Mouse (Mus musculus): ENCODE measurements around the gene Rtn4rl2. TPM values are rescaled to one million over a fixed set of nuclear protein-coding genes. Genes with fewer than 3 reads are reported as not detected.
A peak's percentile ranks its signal among the peaks of the same experiment; 100 is the strongest.

The Rtn4rl2 gene
- total and polyA plus RNA-seq, 3 experiments = 3.6 to 6.1 (median 3.8) TPM

GRCm38 (mm10) chr2:84883530-84883929, 3.0 kb downstream of the Rtn4rl2 start:
- H3K4me3 ChIP-seq = no peak overlapping the region
- peaks cover 1% of the 10 kb centered on the region; the same call in 1 of the 2 replicates for H3K4me1 ChIP-seq (ENCODE audit: control insufficient read depth, insufficient read depth, low read length)
- H3K9ac ChIP-seq (ENCODE audit: low read depth, low read length) = no peak overlapping the region
- intact Hi-C loops (cut with DNase I) = no loop called here
- no peaks in the 10 kb centered on the region for H3K79me2 ChIP-seq (replicated peaks; ENCODE audit: control insufficient read depth, insufficient read depth, low read length)
- no peak overlapping the region for H3K27ac ChIP-seq
- H3K36me3 ChIP-seq (ENCODE audit: control insufficient read depth, insufficient read depth, low read length) = no peaks in the 10 kb centered on the region
- WGBS = 23% methylated on average over 11 of the region's 11 CpGs
- H3K27me3 ChIP-seq (ENCODE audit: control insufficient read depth, insufficient read depth, low read length) = peaks cover 2% of the 10 kb centered on the region; the same call in 1 of the 2 replicates
- no peak for DNase-seq
- TF ChIP-seq EP300 (IDR thresholded peaks at IDR 0.05; ENCODE audit: insufficient read depth, low read depth, low read length) (no peak), POLR2A (IDR thresholded peaks at IDR 0.05; ENCODE audit: insufficient read depth, low read depth, low read length) (no peak), CTCF (IDR thresholded peaks at IDR 0.05) (no peak)

- Histone ChIP-seq H3K79me2 (replicated peaks; ENCODE audit: control insufficient read depth, insufficient read depth, low read length) (no peaks in the 10 kb centered on the region), H3K9ac (ENCODE audit: low read depth, low read length) (no peak overlapping the region), H3K4me3 (no peak overlapping the region; the same call in 1 of the 2 replicates), H3K36me3 (ENCODE audit: control insufficient read depth, insufficient read depth, low read length) (no peaks in the 10 kb centered on the region), H3K27ac (no peak overlapping the region), H3K27me3 (ENCODE audit: control insufficient read depth, insufficient read depth, low read length) (peaks cover 2% of the 10 kb centered on the region; the same call in 1 of the 2 replicates), H3K4me1 (ENCODE audit: control insufficient read depth, insufficient read depth, low read length) (peaks cover 1% of the 10 kb centered on the region; the same call in 1 of the 2 replicates)
- peak in 1 of 2 experiments; percentile 18 for DNase-seq
- 0 out of 2 replicates have a peak, but pooled peaks have one; percentile 6 for TF ChIP-seq CTCF (IDR thresholded peaks at IDR 0.05)
- no peak for TF ChIP-seq EP300 (IDR thresholded peaks at IDR 0.05; ENCODE audit: insufficient read depth, low read depth, low read length)
- 4% methylated on average over 6 of the region's 6 CpGs for WGBS
- intact Hi-C loops (cut with DNase I) = no loop called here
Observed at GRCm38 (mm10) chr2:84883084-84883483, 3.4 kb downstream of the Rtn4rl2 start.

DNA sequence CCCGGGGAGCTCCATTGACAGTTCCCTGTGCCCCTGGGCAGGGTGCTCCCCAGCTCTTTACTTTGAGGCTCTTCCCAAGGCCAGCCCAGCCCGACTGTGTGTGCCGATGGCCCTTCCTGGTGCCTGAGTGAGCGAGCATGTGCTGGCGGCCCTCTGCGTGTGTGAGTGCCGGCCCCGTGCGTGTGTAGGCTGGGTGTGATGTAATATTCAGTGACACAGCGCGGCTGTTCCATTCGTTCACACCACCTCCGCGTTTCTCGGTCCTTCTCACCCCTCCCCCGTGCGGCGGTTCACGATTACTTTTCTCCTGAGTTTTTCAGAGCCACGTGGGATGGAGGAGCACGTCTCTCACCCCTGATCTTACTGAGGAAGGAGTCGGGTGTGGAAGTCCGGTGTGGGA, 3.9 kb downstream of the Rtn4rl2 start:
- Histone ChIP-seq H3K36me3 (ENCODE audit: control insufficient read depth, insufficient read depth, low read length) (no peaks in the 10 kb centered on the region), H3K9ac (ENCODE audit: low read depth, low read length) (peak overlapping the region; percentile 43), H3K4me1 (ENCODE audit: control insufficient read depth, insufficient read depth, low read length) (peaks cover 1% of the 10 kb centered on the region; the same call in 1 of the 2 replicates), H3K4me3 (no peak overlapping the region; the same call in 1 of the 2 replicates), H3K79me2 (replicated peaks; ENCODE audit: control insufficient read depth, insufficient read depth, low read length) (no peaks in the 10 kb centered on the region), H3K27me3 (ENCODE audit: control insufficient read depth, insufficient read depth, low read length) (peaks cover 2% of the 10 kb centered on the region; the same call in 1 of the 2 replicates), H3K27ac (no peak overlapping the region; the same call in 1 of the 2 replicates)
- 9% methylated on average over 23 of the region's 23 CpGs for WGBS
- no peak for TF ChIP-seq POLR2A (IDR thresholded peaks at IDR 0.05; ENCODE audit: insufficient read depth, low read depth, low read length)
- no peak for TF ChIP-seq EP300 (IDR thresholded peaks at IDR 0.05; ENCODE audit: insufficient read depth, low read depth, low read length)
- intact Hi-C loops (cut with DNase I) = no loop called here
- DNase-seq = peak; percentile 46 to 58

DNA sequence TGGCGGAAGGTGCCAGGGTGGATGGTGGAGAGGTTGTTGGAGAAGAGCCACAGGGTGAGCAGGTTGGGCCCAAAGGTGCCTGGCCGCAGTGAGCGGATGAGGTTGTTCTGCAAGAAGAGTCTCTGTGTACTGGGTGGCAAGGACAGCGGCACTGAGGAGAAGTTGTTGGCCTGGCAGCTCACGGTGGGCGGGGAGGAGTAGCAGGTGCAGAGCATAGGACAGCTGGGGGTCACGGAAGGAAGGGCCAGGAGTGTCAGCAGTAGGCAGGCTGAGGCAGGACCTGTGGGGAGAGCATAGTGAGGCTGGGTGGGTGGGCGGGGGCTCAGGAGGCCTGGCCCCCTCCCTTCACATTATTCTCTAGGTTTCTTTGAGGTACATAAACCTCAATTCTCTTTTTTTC, 5.9 kb downstream of the Rtn4rl2 start:
- DNase-seq = no peak
- H3K36me3 ChIP-seq (ENCODE audit: control insufficient read depth, insufficient read depth, low read length) = no peaks in the 10 kb centered on the region
- WGBS = 82% methylated on average over 8 of the region's 8 CpGs
- TF ChIP-seq CTCF (IDR thresholded peaks at IDR 0.05) (no peak), EP300 (IDR thresholded peaks at IDR 0.05; ENCODE audit: insufficient read depth, low read depth, low read length) (no peak), POLR2A (IDR thresholded peaks at IDR 0.05; ENCODE audit: insufficient read depth, low read depth, low read length) (no peak)
- no peak overlapping the region for H3K9ac ChIP-seq (ENCODE audit: low read depth, low read length)
- no peak overlapping the region for H3K4me3 ChIP-seq
- peaks cover 1% of the 10 kb centered on the region; the same call in 1 of the 2 replicates for H3K4me1 ChIP-seq (ENCODE audit: control insufficient read depth, insufficient read depth, low read length)
- intact Hi-C loops (cut with DNase I) = no loop called here
- no peak overlapping the region for H3K27ac ChIP-seq
- H3K27me3 ChIP-seq (ENCODE audit: control insufficient read depth, insufficient read depth, low read length) = no peaks in the 10 kb centered on the region
- no peaks in the 10 kb centered on the region for H3K79me2 ChIP-seq (replicated peaks; ENCODE audit: control insufficient read depth, insufficient read depth, low read length)

GRCm38 (mm10) chr2:84875842-84876241, 10.7 kb downstream of the Rtn4rl2 start:
- intact Hi-C loops (cut with DNase I) = no loop called here
- Histone ChIP-seq H3K27me3 (ENCODE audit: control insufficient read depth, insufficient read depth, low read length) (peaks cover 1% of the 10 kb centered on the region; the same call in 1 of the 2 replicates), H3K4me1 (ENCODE audit: control insufficient read depth, insufficient read depth, low read length) (no peaks in the 10 kb centered on the region), H3K79me2 (replicated peaks; ENCODE audit: control insufficient read depth, insufficient read depth, low read length) (no peaks in the 10 kb centered on the region), H3K27ac (no peak overlapping the region), H3K4me3 (no peak overlapping the region), H3K36me3 (ENCODE audit: control insufficient read depth, insufficient read depth, low read length) (no peaks in the 10 kb centered on the region), H3K9ac (ENCODE audit: low read depth, low read length) (no peak overlapping the region)
- TF ChIP-seq EP300 (IDR thresholded peaks at IDR 0.05; ENCODE audit: insufficient read depth, low read depth, low read length) (no peak), CTCF (IDR thresholded peaks at IDR 0.05) (no peak), POLR2A (IDR thresholded peaks at IDR 0.05; ENCODE audit: insufficient read depth, low read depth, low read length) (no peak)
- no peak for DNase-seq
- 46% methylated on average over 6 of the region's 6 CpGs for WGBS

GRCm38 (mm10) chr2:84872105-84872716, 14.3 kb downstream of the Rtn4rl2 start:
- Histone ChIP-seq H3K4me3 (peak overlapping the region; percentile 42), H3K36me3 (ENCODE audit: control insufficient read depth, insufficient read depth, low read length) (no peaks in the 10 kb centered on the region), H3K4me1 (ENCODE audit: control insufficient read depth, insufficient read depth, low read length) (no peaks in the 10 kb centered on the region), H3K27ac (no peak overlapping the region), H3K79me2 (replicated peaks; ENCODE audit: control insufficient read depth, insufficient read depth, low read length) (no peaks in the 10 kb centered on the region), H3K9ac (ENCODE audit: low read depth, low read length) (peak overlapping the region; percentile 63), H3K27me3 (ENCODE audit: control insufficient read depth, insufficient read depth, low read length) (peaks cover 1% of the 10 kb centered on the region; the same call in 1 of the 2 replicates)
- WGBS = 11% methylated on average over 77 of the region's 78 CpGs
- intact Hi-C loops (cut with DNase I) = loop anchor here (5.0 kb wide), 1 partner anchor 90 kb away; no protein-coding TSS in a partner anchor
- peak; percentile 82 to 84 for DNase-seq
- TF ChIP-seq CTCF (IDR thresholded peaks at IDR 0.05) (peak; percentile 23; the same call in 1 of the 2 replicates), POLR2A (IDR thresholded peaks at IDR 0.05; ENCODE audit: insufficient read depth, low read depth, low read length) (no peak), EP300 (IDR thresholded peaks at IDR 0.05; ENCODE audit: insufficient read depth, low read depth, low read length) (no peak)

Measured in heart, adult 2 months (tissue).